Comparison of ENCODE assay signal across 14 mouse cellular contexts in genomic region chr11:110266757-110267156, GRCm38 (mm10). TPM values are rescaled to one million over a fixed set of nuclear protein-coding genes. Genes with fewer than 3 reads are reported as not detected.
A peak's percentile ranks its signal among the peaks of the same experiment; 100 is the strongest.
DNase-seq lines count a peak whose midpoint lies in the region; ATAC-seq lines count a peak whose summit lies in the region.
"Had no signal": no experiment of that assay in that cellular context is flagged by ENCODE, and none has a peak within 500 bp of the region (broad histone marks: within the 10 kb centered on the region; RNA-seq: fewer than 3 reads in every experiment).

No protein-coding gene starts in this region.

- no peak for ATAC-seq in neural tube, embryonic 15.5 days (ENCODE audit: low FRiP score)
- ATAC-seq: intestine, embryonic 16.5 days; midbrain, embryonic 13.5 days had no signal

- H3K9ac ChIP-seq in neural tube, embryonic 15.5 days (replicated peaks), result no peak overlapping the region
- H3K9ac ChIP-seq: limb, embryonic 13.5 days; lung, embryonic 15.5 days; midbrain, embryonic 13.5 days; neural tube, embryonic 12.5 days had no signal

- intact Hi-C loops in left cerebral cortex, postnatal 4 days (cut with DNase I), result no loop called here
- intact Hi-C loops in left cerebral cortex, postnatal 36 days (cut with DNase I), result no loop called here
- intact Hi-C loops in gastrocnemius, postnatal 14 days (cut with DNase I; ENCODE audit: low total_unique reads), result loop anchor here (5.0 kb wide), 1 partner anchor 379 kb away; no protein-coding TSS in a partner anchor

- H3K9me3 ChIP-seq in neural tube, embryonic 15.5 days (replicated peaks), result no peaks in the 10 kb centered on the region
- H3K9me3 ChIP-seq: limb, embryonic 13.5 days; lung, embryonic 15.5 days; midbrain, embryonic 13.5 days; neural tube, embryonic 12.5 days had no signal

- no peaks in the 10 kb centered on the region for H3K36me3 ChIP-seq in neural tube, embryonic 15.5 days
- H3K36me3 ChIP-seq: limb, embryonic 13.5 days; lung, embryonic 15.5 days; midbrain, embryonic 13.5 days; neural tube, embryonic 12.5 days had no signal

- no peaks in the 10 kb centered on the region for H3K4me1 ChIP-seq in neural tube, embryonic 15.5 days
- H3K4me1 ChIP-seq: midbrain, embryonic 13.5 days; neural tube, embryonic 12.5 days had no signal

- H3K4me2 ChIP-seq in neural tube, embryonic 15.5 days, result no peak overlapping the region
- H3K4me2 ChIP-seq: limb, embryonic 13.5 days; lung, embryonic 15.5 days; midbrain, embryonic 13.5 days; neural tube, embryonic 12.5 days had no signal

- H3K27me3 ChIP-seq in neural tube, embryonic 15.5 days (replicated peaks), result no peaks in the 10 kb centered on the region
- H3K27me3 ChIP-seq: limb, embryonic 13.5 days; lung, embryonic 15.5 days; midbrain, embryonic 13.5 days; neural tube, embryonic 12.5 days had no signal

- H3K4me3 ChIP-seq in neural tube, embryonic 15.5 days (replicated peaks), result no peak overlapping the region
- H3K4me3 ChIP-seq: limb, embryonic 13.5 days; lung, embryonic 15.5 days; midbrain, embryonic 13.5 days; neural tube, embryonic 12.5 days had no signal

- DNase-seq in adrenal gland, adult 2 months, result peak; percentile 58
- no peak for DNase-seq in adrenal gland, adult 18-20 months (ENCODE audit: low spot score in 2 of 2)
- peak; percentile 40 for DNase-seq in left cerebral cortex, postnatal 4 days
- no peak for DNase-seq in left cerebral cortex, postnatal 36 days (ENCODE audit: low spot score in 2 of 2)
- peak; percentile 25 for DNase-seq in brain, adult 2 months (ENCODE audit: low read depth, low spot score)
- DNase-seq in layer of hippocampus, postnatal 36 days, result peak; percentile 11 to 25
- DNase-seq in gastrocnemius, postnatal 14 days, result no peak
- DNase-seq: heart, postnatal 36 days had no signal

- no peak overlapping the region for H3K27ac ChIP-seq in neural tube, embryonic 15.5 days (replicated peaks)
- H3K27ac ChIP-seq: limb, embryonic 13.5 days; lung, embryonic 15.5 days; midbrain, embryonic 13.5 days; neural tube, embryonic 12.5 days had no signal

- WGBS in neural tube, embryonic 15.5 days, result 88% methylated on average over 11 of the region's 11 CpGs

RNA-seq across cellular contexts. Expression of gene Abca6, which starts 15.2 kb away (rescaled TPM):
- total RNA-seq in adrenal gland, adult 2 months (2021), result 1 to 10 TPM; 2.1 to 3.5 TPM
- 0.11 and 0.15 TPM in 2 replicates for polyA plus RNA-seq in adrenal gland, adult 2 months (2012; rRNA removed)
- 1 to 10 TPM; 2.2 to 3.2 TPM for total RNA-seq in adrenal gland, adult 18-20 months (2021)
- under 1 TPM; 0.89 to 0.94 TPM for total RNA-seq in left cerebral cortex, postnatal 4 days (2021)
- total RNA-seq in left cerebral cortex, postnatal 36 days (2021), result 1 to 10 TPM; 1.1 to 1.6 TPM
- 1 to 10 TPM; 1.2 to 1.5 TPM for total RNA-seq in layer of hippocampus, postnatal 36 days (2021)
- 0.22 and 0.47 TPM in 2 replicates for polyA plus RNA-seq in neural tube, embryonic 15.5 days (2015; fragmentation: Nextera tagmentation; extraction: Ambion mirVana)
- total RNA-seq in gastrocnemius, postnatal 14 days (2021), result 1 to 10 TPM; 3.7 to 4.7 TPM

Comparison
In these comparisons a context has a peak if more than half of its experiments do, and no peak if none do; other contexts are left out.
1. DNase-seq: peak in adrenal gland, adult 2 months (single experiment), left cerebral cortex, postnatal 4 days (single experiment), brain, adult 2 months (single experiment) and layer of hippocampus, postnatal 36 days (2 of 2); none in adrenal gland, adult 18-20 months (0 of 2), left cerebral cortex, postnatal 36 days (0 of 2) and gastrocnemius, postnatal 14 days (single experiment).